Mouse (Mus musculus) erythroblast, embryonic 14.5 days (primary cell): ENCODE results near the gene Uchl3.

Source experiments
- GATA1 ChIP-seq: IDR thresholded peaks from 2 replicates; pipeline ENCODE4 v1.6.1; 2012; ENCODE audit warnings: low read length, inconsistent platforms, mixed read lengths
- TAL1 ChIP-seq: IDR thresholded peaks from 3 replicates; pipeline ENCODE4 v1.6.1; 2012; ENCODE audit warnings: low read length, inconsistent platforms, mixed read lengths

- no peak for TF ChIP-seq GATA1
- no peak for TF ChIP-seq TAL1
Measured at GRCm38 (mm10) chr14:101687696-101688095, 33.9 kb downstream of the Uchl3 start.
